Comparison of ENCODE assay signal across 10 mouse cellular contexts in the genomic region with DNA sequence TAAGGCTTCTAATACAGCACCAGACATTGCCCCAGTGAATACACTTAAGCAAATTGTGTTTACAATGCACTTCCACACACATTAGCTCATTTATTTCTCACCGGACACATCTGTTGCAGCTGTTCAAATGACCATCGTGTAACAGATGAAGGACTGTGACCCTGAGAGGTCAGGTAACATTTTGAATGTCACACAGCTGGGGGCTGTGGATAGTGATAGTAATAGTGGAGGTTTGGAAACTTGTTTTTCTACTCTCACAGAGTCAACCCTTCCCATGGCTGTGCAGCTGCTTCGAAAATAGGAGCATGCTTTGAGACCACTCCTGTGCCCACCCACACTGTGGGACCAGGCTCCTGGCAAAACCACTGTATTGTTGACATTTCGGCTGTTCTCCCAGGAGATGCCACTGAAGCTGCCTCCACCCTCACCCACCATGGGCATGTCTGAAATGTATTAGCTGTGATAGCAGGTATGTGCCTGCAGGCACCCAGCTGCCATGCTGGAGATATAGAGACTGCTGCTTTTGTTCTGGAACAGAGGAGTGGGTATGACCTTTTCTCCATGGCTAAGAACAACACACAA.
DNase-seq lines count a peak whose midpoint lies in the region; ATAC-seq and TF ChIP-seq lines count a peak whose summit lies in the region.
"Had no signal": no experiment of that assay in that cellular context is flagged by ENCODE, and none has a peak within 500 bp of the region (broad histone marks: within the 10 kb centered on the region; RNA-seq: fewer than 3 reads in every experiment).

No protein-coding gene starts in this region.

- TF ChIP-seq POLR2A in olfactory bulb, adult 2 months (IDR thresholded peaks at IDR 0.05; ENCODE audit: insufficient read depth, low read depth, low read length) = no peak

- H3K9me3 ChIP-seq in hindbrain, embryonic 10.5 days = no peaks in the 10 kb centered on the region
- H3K9me3 ChIP-seq in hindbrain, embryonic 12.5 days (replicated peaks) = no peaks in the 10 kb centered on the region
- no peaks in the 10 kb centered on the region for H3K9me3 ChIP-seq in lung, embryonic 15.5 days

- peak; percentile 24 for DNase-seq in hindbrain, embryonic 10.5 days (ENCODE audit: low spot score)
- DNase-seq in lung, postnatal 25 days (ENCODE audit: low spot score) = no peak
- DNase-seq in forelimb bud, embryonic 11.5 days (ENCODE audit: low read depth, low spot score) = peak; percentile 34
- no peak for DNase-seq in ovary, postnatal 14 days (ENCODE audit: low spot score)
- no peak for DNase-seq in cerebellum, postnatal 14 days
- DNase-seq: liver, postnatal 0 days had no signal

- H3K27me3 ChIP-seq in hindbrain, embryonic 10.5 days (ENCODE audit: insufficient read depth, poor library complexity, severe bottlenecking) = no peaks in the 10 kb centered on the region
- H3K27me3 ChIP-seq in hindbrain, embryonic 12.5 days = no peaks in the 10 kb centered on the region
- no peaks in the 10 kb centered on the region for H3K27me3 ChIP-seq in lung, embryonic 15.5 days

- 0 out of 2 replicates have a peak overlapping the region, but pooled peaks have one; percentile 46 for H3K27ac ChIP-seq in hindbrain, embryonic 10.5 days
- no peak overlapping the region for H3K27ac ChIP-seq in hindbrain, embryonic 12.5 days
- H3K27ac ChIP-seq in lung, embryonic 15.5 days = peak overlapping the region; percentile 32
- peak overlapping the region; percentile 63 for H3K27ac ChIP-seq in olfactory bulb, adult 2 months (ENCODE audit: insufficient read depth, low read depth, low read length)

- TF ChIP-seq CTCF in olfactory bulb, adult 2 months (IDR thresholded peaks at IDR 0.05; ENCODE audit: insufficient read depth, low read depth, low read length) = no peak

- H3K36me3 ChIP-seq in hindbrain, embryonic 10.5 days = no peaks in the 10 kb centered on the region
- no peaks in the 10 kb centered on the region for H3K36me3 ChIP-seq in hindbrain, embryonic 12.5 days
- no peaks in the 10 kb centered on the region for H3K36me3 ChIP-seq in lung, embryonic 15.5 days

- no peak overlapping the region for H3K4me3 ChIP-seq in hindbrain, embryonic 10.5 days
- H3K4me3 ChIP-seq in hindbrain, embryonic 12.5 days = no peak overlapping the region
- no peak overlapping the region for H3K4me3 ChIP-seq in lung, embryonic 15.5 days
- no peak overlapping the region for H3K4me3 ChIP-seq in olfactory bulb, adult 2 months (ENCODE audit: insufficient read depth, low read depth, low read length)

- H3K4me2 ChIP-seq in hindbrain, embryonic 12.5 days (replicated peaks) = no peak overlapping the region
- H3K4me2 ChIP-seq in lung, embryonic 15.5 days = no peak overlapping the region

- H3K4me1 ChIP-seq in hindbrain, embryonic 10.5 days (replicated peaks) = peaks cover 20% of the 10 kb centered on the region
- H3K4me1 ChIP-seq in hindbrain, embryonic 12.5 days = peaks cover 8% of the 10 kb centered on the region; the same call in 1 of the 2 replicates
- peaks cover 20% of the 10 kb centered on the region for H3K4me1 ChIP-seq in lung, embryonic 15.5 days
- H3K4me1 ChIP-seq in olfactory bulb, adult 2 months (ENCODE audit: control insufficient read depth, insufficient read depth, low read length) = peaks cover 3% of the 10 kb centered on the region

- H3K9ac ChIP-seq in hindbrain, embryonic 12.5 days = no peak overlapping the region
- no peak overlapping the region for H3K9ac ChIP-seq in lung, embryonic 15.5 days
- H3K9ac ChIP-seq: liver, postnatal 0 days had no signal

- WGBS in hindbrain, embryonic 10.5 days = 48% methylated on average over 4 of the region's 4 CpGs
- WGBS in hindbrain, embryonic 12.5 days = 52% methylated on average over 4 of the region's 4 CpGs
- WGBS in lung, embryonic 15.5 days = 20% methylated on average over 4 of the region's 4 CpGs
- WGBS in olfactory bulb, adult 2 months = 58% methylated on average over 4 of the region's 4 CpGs

- no peak for ATAC-seq in hindbrain, embryonic 12.5 days (ENCODE audit: low FRiP score)
- ATAC-seq in lung, embryonic 15.5 days (ENCODE audit: borderline replicate concordance, extremely low read depth, low FRiP score, low TSS enrichment) = peak; percentile 55; the same call in 1 of the 2 replicates
- ATAC-seq: inflammation-experienced regulatory T-cells, adult 6 months; liver, postnatal 0 days had no signal

Comparison
In these comparisons a context has a peak if more than half of its experiments do, and no peak if none do; other contexts are left out.
1. DNase-seq: peak in hindbrain, embryonic 10.5 days (single experiment) and forelimb bud, embryonic 11.5 days (single experiment); none in lung, postnatal 25 days (single experiment), ovary, postnatal 14 days (single experiment) and cerebellum, postnatal 14 days (0 of 2).